Mouse (Mus musculus): ENCODE measurements around the gene Eps15l1.

- TF ChIP-seq CTCF (IDR thresholded peaks at IDR 0.05; ENCODE audit: low read depth) (peak; percentile 63), EP300 (IDR thresholded peaks at IDR 0.05; ENCODE audit: low read depth) (no peak)
Observed at GRCm38 (mm10) chr8:72422926-72423325, 1.7 kb upstream of the Eps15l1 start.

Data from liver, embryonic 14.5 days (tissue).